Mouse (Mus musculus): Measurements from ENCODE around the gene Tesc.

DNA sequence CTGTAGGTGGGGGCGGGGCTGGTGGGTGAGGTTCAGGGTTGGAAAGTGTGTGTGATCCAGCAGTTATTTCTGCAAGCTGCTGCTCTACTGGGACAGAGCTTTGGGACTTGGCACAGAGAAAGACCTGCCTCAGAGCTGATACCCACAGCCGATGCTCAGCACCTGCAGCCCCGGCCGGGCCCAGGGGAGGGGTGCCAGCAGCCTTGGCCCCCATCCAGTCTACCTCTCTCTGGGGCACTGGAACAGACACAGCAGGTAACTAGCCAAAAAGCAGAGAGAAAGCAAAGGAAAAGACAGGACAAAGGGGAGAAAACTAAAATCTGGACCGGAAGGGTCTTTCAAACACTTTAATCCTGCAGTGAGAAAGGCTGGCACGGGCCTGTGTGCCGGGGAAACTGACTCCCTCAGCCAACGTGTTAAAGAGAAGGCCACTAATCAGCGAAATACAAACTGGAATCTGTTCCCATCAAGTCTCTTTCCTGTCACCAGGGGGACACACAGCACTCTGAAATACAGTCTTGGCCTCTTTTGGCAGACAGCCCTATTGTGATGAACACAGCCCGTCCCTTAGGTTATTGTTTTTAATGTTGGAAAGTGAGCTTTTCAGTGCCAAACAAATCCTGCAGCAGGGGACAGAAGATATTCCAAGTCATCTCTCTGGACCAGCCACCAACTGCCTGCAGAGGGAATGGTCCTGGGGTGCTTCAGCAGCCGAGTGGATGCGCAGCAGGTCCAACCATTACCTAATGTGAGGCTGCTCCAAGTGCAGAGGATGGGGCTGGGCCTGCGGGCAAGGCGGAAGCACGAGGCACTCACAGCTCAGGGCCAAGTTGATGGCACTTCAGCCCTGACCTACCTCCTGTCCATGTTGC, 49.4 kb downstream of the Tesc start:
- no peak for TF ChIP-seq CTCF (IDR thresholded peaks at IDR 0.05; ENCODE audit: insufficient read depth, low read length)
- TF ChIP-seq POLR2A (IDR thresholded peaks at IDR 0.05; ENCODE audit: borderline replicate concordance, extremely low read depth, low read depth, low read length): no peak

Measured in lung, adult 2 months (tissue).